Mouse (Mus musculus) megakaryocyte, embryonic 14.5 days (primary cell): ENCODE measurements around the gene Bag3.

Experiments
- FLI1 ChIP-seq: IDR thresholded peaks from 2 replicates; pipeline ENCODE4 v1.6.1; 2012; ENCODE audit warnings: low read length, inconsistent platforms, mixed read lengths
- GATA1 ChIP-seq: IDR thresholded peaks from 3 replicates; pipeline ENCODE4 v1.6.1; 2012; ENCODE audit warnings: mixed read lengths, low read length, inconsistent platforms, borderline replicate concordance

- TF ChIP-seq GATA1 (no peak), FLI1 (no peak)
Observed at GRCm38 (mm10) chr7:128544566-128545262, 21.3 kb downstream of the Bag3 start.
